Mouse (Mus musculus) lung, adult 2 months (tissue): ENCODE measurements around the gene Slc38a8. TPM values are rescaled to one million over a fixed set of nuclear protein-coding genes. Genes with fewer than 3 reads are reported as not detected.

ENCODE experiments used
- DNase-seq: peaks from one replicate; pipeline ENCODE4 v3.0.0; 2022
- H3K4me1 ChIP-seq: fragments of 200-500 bp; 2 replicates; pipeline ENCODE4 v1.6.1; 2011; ENCODE audit warnings: low read length; ENCODE audit not compliant: control insufficient read depth, insufficient read depth
- H3K4me3 ChIP-seq: fragments of 200-500 bp; replicated peaks from 2 replicates; pipeline ENCODE3; 2011; ENCODE audit warnings: low read depth, mild to moderate bottlenecking, control low read depth, low read length; ENCODE audit errors: extremely low read depth
- CTCF ChIP-seq: fragments of 200-500 bp; IDR thresholded peaks from 2 replicates; pipeline ENCODE4 v1.5.1; 2011; ENCODE audit warnings: mild to moderate bottlenecking, low read length, control low read depth; ENCODE audit not compliant: insufficient read depth
- POLR2A ChIP-seq: fragments of 200-500 bp; IDR thresholded peaks from 2 replicates; pipeline ENCODE4 v1.6.1; 2011; ENCODE audit warnings: low read depth, mild to moderate bottlenecking, control low read depth, low read length, borderline replicate concordance; ENCODE audit errors: extremely low read depth
- WGBS: fragments of 180-500 bp; shearing (Covaris S2); methylation state at CpG from one replicate; pipeline ENCODE4 v1.1.7; 2018; 5-methylcytosine and 5-hydroxymethylcytosine counted together
- polyA plus RNA-seq: library from polyadenylated mRNA; depleted of rRNA; stranded (reverse); fragments of >200 nt; gene quantifications from 2 replicates; pipeline ENCODE4 v1.2.3, GENCODE M21; 2012; rRNA removed

Gene Slc38a8
- polyA plus RNA-seq, 1 experiment: 0.14 TPM

DNA sequence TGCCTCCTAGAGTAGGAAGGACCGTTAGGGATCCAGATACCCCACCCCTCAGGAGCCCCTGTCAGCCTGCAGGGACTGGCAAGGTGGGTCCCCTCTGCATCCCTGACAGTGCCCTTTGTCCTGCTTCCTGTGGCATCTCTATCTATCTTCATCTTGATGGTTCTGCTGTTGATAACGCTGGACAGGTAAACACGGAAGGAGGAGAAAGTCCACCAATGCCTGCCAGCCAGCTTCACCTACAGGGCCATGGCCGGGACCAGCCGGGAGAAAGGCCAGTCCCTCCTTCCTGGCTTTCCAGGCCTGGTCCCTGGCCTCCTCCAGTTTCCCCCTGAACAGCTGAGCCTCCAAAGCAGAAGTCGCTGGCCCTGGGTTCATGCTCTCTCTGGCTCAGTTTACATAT is 66.9 kb downstream of the Slc38a8 start:
- no peak for TF ChIP-seq POLR2A
- TF ChIP-seq CTCF: no peak
- H3K4me1 ChIP-seq: peaks cover 3% of the 10 kb centered on the region; the same call in 1 of the 2 replicates
- no peak overlapping the region for H3K4me3 ChIP-seq
- no peak for DNase-seq
- 78% methylated on average over 6 of the region's 6 CpGs for WGBS

DNA sequence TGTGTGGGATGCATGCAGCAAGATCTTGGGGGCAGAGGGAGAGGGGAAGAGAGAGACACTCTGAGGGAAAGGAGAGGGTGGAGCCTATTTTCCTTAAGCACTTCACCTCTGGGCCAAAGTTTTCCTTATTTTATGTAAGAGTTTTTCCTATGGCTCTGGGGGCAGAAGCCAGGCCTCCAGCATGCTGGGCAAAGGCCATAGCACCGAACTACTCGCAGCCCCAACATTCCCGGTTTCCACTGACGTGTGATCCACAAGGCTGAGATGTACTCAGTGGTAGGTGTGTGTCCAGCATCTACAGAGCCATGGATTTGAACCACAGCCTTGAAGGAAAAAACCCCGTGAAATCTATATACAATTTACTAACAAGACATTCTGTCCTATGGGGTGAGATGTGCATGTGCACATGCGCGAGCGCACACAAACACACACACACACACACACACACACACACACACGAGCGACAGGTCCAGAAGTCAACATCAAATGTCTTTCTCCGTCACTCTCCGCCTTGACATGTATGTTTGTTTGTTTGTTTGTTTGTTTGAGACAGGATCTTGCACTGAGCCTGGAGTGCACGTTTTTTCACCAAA is 67.8 kb downstream of the Slc38a8 start, which contains the start of gene Osgin1:
Gene Osgin1 (plus strand): TSS at position 543 of the 593 bp plus-strand sequence.
- no peak for TF ChIP-seq POLR2A
- 91% methylated on average over 13 of the region's 13 CpGs for WGBS
- Histone ChIP-seq H3K4me3 (no peak within 1 kb of the TSS), H3K4me1 (peaks cover 9% of the 10 kb centered on the region)
- no peak for DNase-seq

DNA sequence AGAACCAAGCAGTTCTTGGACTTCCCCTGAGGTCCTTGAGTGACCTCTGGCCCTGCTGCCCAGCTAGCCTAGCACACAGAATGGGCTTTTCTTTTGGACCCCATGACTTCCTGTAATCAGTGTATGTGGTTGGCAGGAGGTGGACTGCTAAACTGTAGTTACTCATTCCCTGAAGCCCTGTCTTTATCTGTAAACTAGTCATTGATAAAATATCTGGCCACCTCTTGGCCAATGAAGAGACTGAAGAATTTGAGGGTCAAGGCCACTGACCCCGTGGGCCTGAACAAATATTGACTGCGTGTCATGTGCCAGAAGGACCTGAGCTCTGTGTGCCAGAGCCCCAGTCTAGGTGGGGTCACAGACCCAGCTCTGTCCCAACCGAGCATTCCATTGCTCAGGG is 69.1 kb downstream of the Slc38a8 start:
- Histone ChIP-seq H3K4me1 (peaks cover 17% of the 10 kb centered on the region), H3K4me3 (no peak overlapping the region)
- no peak for DNase-seq
- 44% methylated on average over 3 of the region's 3 CpGs for WGBS
- no peak for TF ChIP-seq POLR2A
- TF ChIP-seq CTCF: no peak

DNA sequence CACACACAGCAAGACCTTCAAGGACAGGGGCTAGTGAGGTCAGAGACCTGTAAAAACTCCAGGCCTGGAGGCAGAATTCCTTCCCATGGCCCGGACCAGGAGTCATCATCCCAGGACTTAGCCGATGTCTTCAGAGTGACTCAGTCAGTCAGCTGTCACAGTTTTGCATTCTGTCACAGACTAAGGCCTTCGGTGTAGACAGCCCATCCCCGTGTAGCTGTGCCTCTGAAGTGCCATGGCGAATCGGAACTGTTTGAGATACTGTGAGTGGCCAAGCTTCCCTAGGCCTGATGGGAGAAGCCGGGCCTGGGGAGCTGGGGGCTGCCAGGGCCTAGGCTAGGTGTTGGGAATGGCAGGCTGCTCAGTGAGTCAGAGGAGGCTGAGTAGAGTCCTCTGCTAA is 70.8 kb downstream of the Slc38a8 start:
- no peak for DNase-seq
- 87% methylated on average over 7 of the region's 7 CpGs for WGBS
- Histone ChIP-seq H3K4me3 (no peak overlapping the region), H3K4me1 (peaks cover 25% of the 10 kb centered on the region)
- TF ChIP-seq POLR2A (no peak), CTCF (no peak)

DNA sequence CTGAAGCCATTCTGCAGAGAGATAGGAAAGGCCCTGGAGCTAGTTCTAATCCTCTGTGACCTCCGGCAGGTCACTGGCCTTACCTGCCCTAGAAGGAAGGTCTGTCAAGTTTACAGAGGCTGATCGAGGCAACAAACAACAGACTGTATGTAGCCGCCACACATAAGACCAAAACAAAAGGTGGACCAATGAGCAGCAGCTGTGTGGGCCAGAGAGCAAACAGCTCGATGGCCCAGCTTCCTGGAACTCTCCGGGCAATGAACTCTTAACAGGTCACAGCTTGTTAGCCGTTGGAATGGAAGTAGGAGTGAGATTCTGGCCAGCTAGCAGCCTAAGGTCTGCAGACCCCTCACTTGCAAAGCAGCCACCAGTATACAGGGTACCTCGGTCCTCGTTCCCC is 71.2 kb downstream of the Slc38a8 start:
- TF ChIP-seq CTCF (no peak), POLR2A (no peak)
- WGBS: 69% methylated on average over 8 of the region's 8 CpGs
- DNase-seq: no peak
- peaks cover 28% of the 10 kb centered on the region for H3K4me1 ChIP-seq
- no peak overlapping the region for H3K4me3 ChIP-seq

Other genes with a start within 250 kb of the Slc38a8 start
- gene Hsbp1, start 157.2 kb downstream of the Slc38a8 start, polyA plus RNA-seq: 90.7 and 130 TPM in 2 replicates
- 26.9 and 32.0 TPM in 2 replicates for gene Mlycd, start 106.8 kb downstream of the Slc38a8 start, polyA plus RNA-seq
- gene Osgin1, start 67.6 kb downstream of the Slc38a8 start, polyA plus RNA-seq: 48.8 and 57.9 TPM in 2 replicates
- 0.63 and 1.0 TPM in 2 replicates for gene Necab2, start 55.0 kb downstream of the Slc38a8 start, polyA plus RNA-seq
- gene Mbtps1, start 57.0 kb upstream of the Slc38a8 start, polyA plus RNA-seq: 76.6 and 87.4 TPM in 2 replicates
- 24.1 and 27.7 TPM in 2 replicates for gene Hsdl1, start 73.5 kb upstream of the Slc38a8 start, polyA plus RNA-seq
- gene Dnaaf1, start 73.5 kb upstream of the Slc38a8 start, polyA plus RNA-seq: 5.0 and 5.3 TPM in 2 replicates
- gene Taf1c, start 103.5 kb upstream of the Slc38a8 start, polyA plus RNA-seq: 17.6 and 19.5 TPM in 2 replicates
- gene Adad2, start 111.0 kb upstream of the Slc38a8 start, polyA plus RNA-seq: not detected in 2 replicates
- gene Kcng4, start 134.0 kb upstream of the Slc38a8 start, polyA plus RNA-seq: 0.17 and 0.51 TPM in 2 replicates
- 122 and 130 TPM in 2 replicates for gene Wfdc1, start 164.7 kb upstream of the Slc38a8 start, polyA plus RNA-seq
- 5.4 and 7.2 TPM in 2 replicates for gene Atp2c2, start 198.3 kb upstream of the Slc38a8 start, polyA plus RNA-seq